Mouse (Mus musculus): ENCODE data around the gene Dhrs4. TPM values are rescaled to one million over a fixed set of nuclear protein-coding genes. Genes with fewer than 3 reads are reported as not detected.

The Dhrs4 gene
- total RNA-seq, 2 experiments from 2014 or later, result 23.7 to 28.5 TPM

DNA sequence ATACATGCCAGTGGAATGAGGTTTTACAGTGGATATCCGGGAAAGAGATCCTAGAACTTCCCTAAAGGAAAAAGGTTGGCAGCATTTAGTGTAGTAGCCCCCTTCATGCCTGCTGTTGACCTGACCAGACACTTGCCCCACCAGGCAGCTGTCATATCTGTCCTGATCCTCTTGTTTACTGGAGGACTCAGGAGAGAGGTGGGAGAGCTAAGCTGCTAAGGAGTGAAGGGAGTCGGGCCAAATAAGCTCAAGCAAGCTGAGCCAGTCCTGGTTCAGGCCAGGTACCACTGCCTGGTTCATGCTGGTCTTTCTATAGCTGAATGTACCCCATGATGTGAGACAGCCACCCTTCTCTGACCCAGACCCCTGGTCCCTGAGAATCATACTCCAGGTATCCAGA lies 48.1 kb downstream of the Dhrs4 start:
- no peak for DNase-seq (ENCODE audit: low spot score in 2 of 2)

GRCm38 (mm10) chr14:55527940-55528339 lies 49.4 kb downstream of the Dhrs4 start:
- DNase-seq (ENCODE audit: low spot score in 2 of 2), result no peak

DNA sequence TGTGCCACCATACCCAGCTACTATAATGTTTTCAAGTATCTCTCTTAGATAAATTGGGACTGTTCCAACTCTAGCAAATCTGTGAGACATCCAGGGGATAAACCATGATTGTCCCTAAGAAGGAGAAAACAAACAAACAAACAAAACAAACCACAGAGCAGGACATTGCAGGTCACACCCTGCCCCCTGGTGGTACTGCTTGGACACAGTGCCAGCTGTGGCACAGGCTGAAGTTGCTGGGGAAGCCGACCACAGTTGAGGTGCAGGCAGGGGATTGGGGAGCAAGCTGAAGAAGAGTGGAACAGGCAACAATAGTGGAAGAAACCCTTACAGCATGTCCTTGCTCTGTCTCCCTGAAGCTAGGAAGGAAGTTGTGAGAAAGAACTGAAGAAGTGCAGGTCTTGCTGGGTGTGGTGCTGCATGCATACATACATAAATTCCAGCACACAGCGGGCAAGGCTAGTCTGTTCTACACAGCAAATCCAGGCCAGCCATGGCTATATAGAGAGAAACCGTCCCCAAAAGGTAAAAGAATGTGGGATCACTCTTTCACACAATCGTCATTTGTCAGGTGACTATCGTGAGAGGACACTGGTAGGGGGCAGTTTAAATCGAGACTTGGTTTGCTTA lies 57.7 kb downstream of the Dhrs4 start:
- no peak for DNase-seq (ENCODE audit: low spot score in 2 of 2)

Other genes with a start within 250 kb of the Dhrs4 start
- gene Carmil3, start 11.9 kb downstream of the Dhrs4 start, total RNA-seq (2021), result 1 to 10 TPM; 3.2 to 4.4 TPM
- gene Cpne6, start 31.7 kb downstream of the Dhrs4 start, total RNA-seq (2021), result not detected
- gene Nrl, start 46.2 kb downstream of the Dhrs4 start, total RNA-seq (2021), result not detected
- 10 to 100 TPM; 21.6 to 21.8 TPM for gene Pck2, start 61.5 kb downstream of the Dhrs4 start, total RNA-seq (2021)
- 10 to 100 TPM; 44.5 to 54.3 TPM for gene Dcaf11, start 81.2 kb downstream of the Dhrs4 start, total RNA-seq (2021)
- gene A730061H03Rik, start 81.6 kb downstream of the Dhrs4 start, total RNA-seq (2021), result 1 to 10 TPM in 1 of 2 experiments, not detected in 1; 1.4 TPM
- gene Fitm1, start 96.9 kb downstream of the Dhrs4 start, total RNA-seq (2021), result 100 to 1,000 TPM; 294 to 332 TPM
- 10 to 100 TPM; 82.0 to 88.4 TPM for gene Psme1, start 99.4 kb downstream of the Dhrs4 start, total RNA-seq (2021)
- 10 to 100 TPM; 49.1 to 53.6 TPM for gene Emc9, start 106.5 kb downstream of the Dhrs4 start, total RNA-seq (2021)
- 100 to 1,000 TPM; 124 to 153 TPM for gene Psme2, start 112.4 kb downstream of the Dhrs4 start, total RNA-seq (2021)
- 10 to 100 TPM; 21.2 to 22.4 TPM for gene Rnf31, start 113.0 kb downstream of the Dhrs4 start, total RNA-seq (2021)
- gene Irf9, start 124.8 kb downstream of the Dhrs4 start, total RNA-seq (2021), result 1 to 10 TPM; 7.0 to 9.0 TPM
- gene Rec8, start 139.3 kb downstream of the Dhrs4 start, total RNA-seq (2021), result 1 to 10 TPM; 2.7 to 3.2 TPM
- gene Ipo4, start 157.2 kb downstream of the Dhrs4 start, total RNA-seq (2021), result 100 to 1,000 TPM in 1 of 2 experiments, 10 to 100 TPM in 1; 97.6 to 104 TPM
- 1 to 10 TPM; 1.7 to 2.4 TPM for gene Gm49378, start 159.1 kb downstream of the Dhrs4 start, total RNA-seq (2021)
- 10 to 100 TPM; 46.8 to 47.8 TPM for gene Tm9sf1, start 165.0 kb downstream of the Dhrs4 start, total RNA-seq (2021)
- gene Tssk4, start 171.4 kb downstream of the Dhrs4 start, total RNA-seq (2021), result 1 to 10 TPM; 1.4 to 2.0 TPM
- 10 to 100 TPM; 27.2 to 27.5 TPM for gene Mdp1, start 181.8 kb downstream of the Dhrs4 start, total RNA-seq (2021)
- gene Gmpr2, start 193.2 kb downstream of the Dhrs4 start, total RNA-seq (2021), result 10 to 100 TPM; 12.7 to 13.9 TPM
- gene Nedd8, start 193.4 kb downstream of the Dhrs4 start, total RNA-seq (2021), result 100 to 1,000 TPM; 257 to 278 TPM
- gene Tinf2, start 203.1 kb downstream of the Dhrs4 start, total RNA-seq (2021), result 10 to 100 TPM; 21.6 to 21.7 TPM
- under 1 TPM; 0.39 to 0.49 TPM for gene Tgm1, start 235.2 kb downstream of the Dhrs4 start, total RNA-seq (2021)
- 10 to 100 TPM; 10.9 to 12.8 TPM for gene Rabggta, start 243.5 kb downstream of the Dhrs4 start, total RNA-seq (2021)